Mouse (Mus musculus): ENCODE measurements around the gene Arid5b.

Gene Arid5b

DNA sequence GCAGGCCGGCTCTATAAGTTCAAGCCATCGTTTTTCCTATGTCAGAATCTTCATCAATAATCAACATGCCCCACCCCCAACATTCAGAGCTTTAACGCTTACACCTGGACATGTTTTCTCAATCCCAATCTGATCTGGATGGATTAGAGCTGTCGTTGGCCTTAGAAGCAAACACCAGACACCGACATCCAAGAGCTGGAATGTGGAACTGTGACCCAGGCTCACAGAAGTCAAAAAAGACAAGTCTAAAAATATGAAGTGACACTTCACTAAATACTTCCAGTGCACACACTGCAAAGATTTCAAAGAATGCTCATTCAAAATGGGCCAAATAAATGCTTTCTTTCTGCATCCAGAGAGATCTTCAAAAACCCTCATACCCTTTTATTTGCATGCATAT is 144.5 kb downstream of the Arid5b start:
- no peak for DNase-seq

DNA sequence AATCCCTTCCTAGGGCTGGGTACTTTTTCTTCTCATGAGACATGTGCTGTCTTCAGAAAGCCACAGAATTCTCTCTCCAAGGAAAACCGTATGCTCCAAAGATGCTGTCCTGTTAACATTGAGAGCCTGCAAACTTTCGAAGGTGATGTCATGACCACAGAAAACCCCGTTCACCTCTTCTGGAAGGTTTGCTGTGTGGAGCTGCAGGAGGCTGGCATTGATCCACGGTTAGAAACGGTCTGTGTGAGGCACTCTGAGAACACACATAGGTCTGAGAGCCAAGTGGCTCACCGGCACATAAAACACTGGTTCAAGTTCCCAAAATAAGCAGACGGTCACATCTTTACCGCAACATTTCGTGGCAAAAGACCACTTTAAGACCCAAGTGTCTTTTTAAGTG is 145.9 kb downstream of the Arid5b start:
- no peak for DNase-seq

DNA sequence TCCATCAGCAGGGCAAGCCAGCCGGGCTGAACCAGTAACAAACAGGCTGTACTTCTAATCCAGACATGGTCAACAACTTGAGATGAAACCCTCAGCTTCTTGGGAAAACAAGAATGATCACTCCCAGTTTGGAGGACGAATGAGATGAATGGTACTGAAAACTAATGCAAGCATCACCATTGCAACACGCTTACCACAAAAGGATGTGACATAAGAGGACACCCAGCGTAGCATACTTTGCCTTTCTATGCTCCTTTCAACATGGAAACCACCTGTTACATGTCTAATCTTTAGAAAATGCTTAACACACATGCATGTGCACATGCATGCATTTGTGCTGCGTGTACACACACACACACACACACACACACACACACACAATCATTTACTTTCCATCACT is 146.4 kb downstream of the Arid5b start:
- no peak for DNase-seq

DNA sequence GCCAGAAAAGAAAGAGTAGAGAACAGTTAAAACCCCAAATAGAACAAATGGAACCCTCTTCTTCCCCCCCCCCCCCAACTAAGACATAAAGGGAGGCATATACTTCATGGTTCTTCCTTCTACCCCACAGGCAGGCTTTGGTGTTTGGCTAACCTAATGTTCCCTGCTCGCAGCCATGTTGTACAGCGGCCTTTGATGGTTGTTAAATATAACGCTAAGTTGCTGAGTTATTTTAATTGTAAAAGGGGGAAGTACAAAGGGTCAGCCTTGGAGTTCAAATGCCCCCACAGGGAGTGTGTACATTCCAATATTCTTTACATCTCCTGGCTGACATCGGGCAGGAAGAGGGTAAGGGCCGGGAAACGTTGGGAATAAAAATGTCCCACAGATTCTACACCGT is 148.9 kb downstream of the Arid5b start:
- DNase-seq: no peak

DNA sequence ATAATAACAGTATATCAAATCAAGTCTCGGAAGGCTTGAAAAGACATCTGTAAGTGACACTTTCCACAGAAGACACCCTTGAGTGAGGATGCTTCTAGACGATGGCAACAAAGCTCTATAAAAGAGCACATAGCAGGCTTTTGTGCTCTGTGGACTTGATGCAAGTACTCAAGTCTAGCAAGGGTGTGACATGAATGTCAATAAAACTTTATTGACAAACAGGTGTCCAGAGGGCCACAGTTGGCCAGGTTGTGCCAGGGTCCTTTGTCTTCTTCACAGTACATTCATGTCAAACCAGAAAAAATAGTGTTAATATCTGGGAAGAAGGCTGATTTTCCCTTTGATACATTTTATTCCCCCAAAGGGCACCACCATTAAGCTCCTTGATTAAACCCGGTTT is 149.5 kb downstream of the Arid5b start:
- no peak for DNase-seq

DNA sequence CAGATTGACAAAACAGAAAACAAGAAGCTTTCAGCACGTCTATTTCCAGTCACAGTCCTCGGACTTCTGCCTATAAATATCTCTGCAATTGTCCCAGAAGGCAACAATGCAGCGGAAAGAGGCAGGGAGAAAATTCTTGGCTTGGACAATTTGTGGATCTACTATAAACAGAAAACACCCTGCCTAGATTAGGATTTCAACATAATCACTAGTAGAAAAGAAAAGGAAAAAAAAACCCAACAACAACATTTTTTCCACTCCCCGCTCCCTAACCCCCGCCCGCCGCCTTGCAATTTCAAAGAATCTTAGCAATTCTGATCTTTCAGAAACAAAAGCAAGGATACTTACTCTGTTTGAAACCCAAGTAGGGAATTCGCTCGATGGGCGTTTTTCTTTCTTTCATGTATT is 150.1 kb downstream of the Arid5b start:
- DNase-seq: no peak

DNA sequence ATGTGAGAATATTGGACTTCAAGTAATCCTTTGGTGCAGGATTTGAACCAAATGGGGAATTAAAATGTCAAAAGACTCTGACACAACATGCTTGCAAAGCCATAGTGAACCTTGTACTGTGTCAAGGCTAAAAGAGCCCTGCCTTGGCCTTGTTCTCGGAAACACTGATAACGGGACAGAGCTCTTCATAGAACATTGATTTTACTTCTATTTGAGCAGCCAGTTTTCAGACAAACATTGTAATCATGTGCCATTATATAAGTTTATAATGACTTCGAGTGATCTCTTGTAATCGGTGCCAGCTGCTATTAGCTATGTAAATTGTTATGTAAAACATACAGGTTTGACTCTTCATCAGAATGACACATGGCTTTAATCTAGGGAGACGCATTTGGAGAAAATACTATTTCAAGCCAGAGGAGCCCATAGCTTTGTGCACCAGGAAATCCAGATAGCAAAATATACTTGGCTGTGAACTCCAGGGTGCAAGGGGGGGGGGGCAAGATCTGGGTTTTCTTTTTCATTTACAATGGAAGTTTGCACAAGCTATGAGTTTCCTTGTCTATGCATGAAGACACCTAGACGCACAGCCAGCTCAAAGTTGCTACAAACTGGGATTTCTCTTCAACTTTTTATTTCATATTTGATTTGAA is 150.8 kb downstream of the Arid5b start:
- no peak for DNase-seq

DNA sequence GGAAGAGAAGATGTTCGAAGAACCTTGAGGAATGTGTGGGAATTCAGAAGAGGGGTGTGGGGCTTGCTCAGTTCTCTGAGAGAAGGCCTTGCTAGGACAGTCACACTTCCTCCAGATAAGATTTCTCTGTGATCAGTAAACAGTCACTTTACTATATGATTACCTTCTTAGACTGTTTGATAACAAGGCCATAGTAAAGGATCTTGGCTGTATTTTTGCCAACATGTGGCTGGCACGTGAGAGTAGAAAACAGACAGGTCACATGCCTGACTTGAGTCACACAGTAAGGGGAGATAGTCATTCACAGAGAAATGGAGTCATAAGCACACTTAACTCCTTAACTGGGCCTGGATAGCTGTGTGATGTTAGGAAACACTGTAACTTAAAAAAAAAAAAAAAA is 151.4 kb downstream of the Arid5b start:
- no peak for DNase-seq

DNA sequence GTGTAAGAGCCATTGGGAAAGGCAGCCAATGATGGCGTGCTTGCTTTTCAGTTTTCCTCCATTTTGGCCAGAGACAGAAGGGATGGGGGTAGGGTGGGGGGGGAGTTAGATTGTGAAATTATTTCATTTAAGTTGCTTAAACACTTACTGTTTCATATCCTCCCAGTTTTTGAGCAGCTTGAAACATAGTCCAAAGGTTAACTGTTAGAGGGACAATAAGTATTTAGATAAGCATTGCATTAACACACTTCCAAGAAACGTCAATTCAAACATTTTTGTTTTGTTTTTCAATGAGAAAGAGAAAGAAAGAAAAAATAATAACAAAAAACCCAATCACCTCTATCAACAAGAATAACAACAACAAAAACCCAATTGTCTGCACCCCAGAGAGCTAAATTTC is 152.0 kb downstream of the Arid5b start:
- DNase-seq: no peak

DNA sequence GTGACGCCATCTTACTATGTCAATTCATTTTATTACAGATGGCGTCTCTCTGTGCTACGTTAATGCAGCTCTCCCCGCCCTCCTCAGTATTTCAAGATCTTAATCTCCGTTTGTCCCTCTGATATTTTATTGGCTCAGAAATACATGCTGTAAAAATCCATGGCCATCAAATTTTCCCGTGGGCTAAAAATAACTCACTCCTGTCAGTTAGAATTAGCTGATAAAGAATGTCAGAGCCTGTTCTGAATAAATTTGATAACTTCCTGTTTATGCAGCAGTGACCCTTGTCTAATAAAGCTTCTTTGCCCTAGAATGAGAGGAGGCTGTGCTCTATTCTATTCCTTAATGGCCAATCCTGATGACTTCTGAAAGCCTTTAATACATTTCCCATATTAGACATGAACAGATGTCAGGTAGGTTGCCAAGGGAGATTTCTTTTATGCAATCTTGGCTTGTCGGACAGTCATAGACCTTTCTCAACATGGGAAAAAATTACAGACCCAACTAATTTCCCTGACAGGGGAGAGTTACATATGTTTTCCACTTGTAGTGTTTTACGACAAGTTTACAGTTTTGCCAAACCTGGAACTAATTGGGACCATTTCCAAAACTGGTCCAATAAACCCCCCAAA is 152.5 kb downstream of the Arid5b start:
- DNase-seq: no peak

DNA sequence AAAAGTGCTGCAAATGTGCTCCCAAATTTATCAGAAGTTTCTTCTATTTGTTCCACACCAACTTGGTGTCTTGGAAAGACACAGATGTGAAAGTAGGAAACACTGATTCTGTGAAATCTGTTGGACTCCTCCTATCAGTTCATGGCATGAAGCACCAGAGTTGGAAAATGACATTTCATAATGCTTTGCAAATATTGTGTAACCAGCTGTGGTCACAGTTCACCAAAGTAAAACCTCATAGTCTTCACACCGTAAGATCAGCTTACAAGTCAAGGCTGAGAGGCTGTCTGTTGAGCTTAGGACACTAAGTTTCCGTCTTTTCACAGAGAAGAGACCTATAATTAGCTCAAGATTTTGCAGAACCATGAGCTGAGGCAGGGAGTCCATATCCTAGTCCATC is 153.6 kb downstream of the Arid5b start:
- DNase-seq: no peak

DNA sequence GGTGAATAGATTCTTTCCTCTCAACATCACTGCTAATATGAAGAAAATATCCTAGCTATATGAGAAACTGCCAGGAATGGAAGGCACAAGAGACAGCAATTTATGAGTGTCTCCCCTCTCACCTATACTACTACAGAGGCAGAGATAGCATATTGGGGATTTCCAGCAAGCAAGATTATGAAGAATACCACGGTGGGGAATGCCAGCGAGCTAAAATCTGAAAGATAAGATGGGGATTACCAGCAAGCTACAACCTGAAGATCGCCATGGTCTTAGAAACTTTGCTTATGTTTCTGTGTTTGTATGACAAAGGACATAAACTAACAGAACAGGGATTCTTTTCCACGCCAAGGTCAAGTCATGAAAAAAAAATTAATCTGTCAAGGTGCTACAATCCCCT is 155.1 kb downstream of the Arid5b start:
- DNase-seq: no peak

DNA sequence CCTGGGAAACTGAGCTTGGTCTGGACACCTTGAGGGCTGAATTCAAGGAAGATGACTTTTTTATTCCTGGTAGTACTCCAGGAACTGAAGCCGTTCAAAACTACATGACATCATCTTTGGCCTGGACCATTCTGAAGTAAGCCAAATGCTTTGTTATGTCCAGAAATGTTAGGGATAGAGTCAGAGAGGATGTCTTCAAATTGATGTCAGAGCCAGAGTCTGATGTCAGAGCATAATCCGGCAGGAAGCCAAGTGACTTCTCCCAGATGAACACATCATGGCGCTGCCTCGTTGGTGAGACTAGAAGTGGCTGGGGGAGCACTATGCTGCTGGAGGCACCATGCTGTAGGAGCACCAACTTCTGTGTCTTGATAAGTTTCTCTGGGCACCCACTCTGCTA is 156.6 kb downstream of the Arid5b start:
- no peak for DNase-seq

DNA sequence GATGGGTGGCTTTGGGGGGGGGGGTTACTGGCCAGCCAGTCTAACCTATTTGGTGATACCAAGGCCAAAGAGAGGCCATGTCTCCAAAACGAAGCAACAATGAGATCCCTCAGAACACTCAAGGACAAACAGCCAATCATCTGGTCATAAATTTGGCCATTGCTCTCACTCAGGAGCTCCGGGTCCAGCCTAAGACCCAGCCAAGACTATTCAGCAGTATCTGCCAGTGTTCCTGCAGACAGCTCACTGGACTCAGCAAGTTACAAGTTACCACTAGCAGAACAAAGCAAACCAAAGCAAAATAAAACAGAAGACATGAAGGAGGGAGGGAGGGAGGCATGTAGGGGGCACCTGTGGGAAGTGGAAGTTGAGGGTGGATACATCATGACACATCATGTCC is 157.3 kb downstream of the Arid5b start:
- DNase-seq: no peak

DNA sequence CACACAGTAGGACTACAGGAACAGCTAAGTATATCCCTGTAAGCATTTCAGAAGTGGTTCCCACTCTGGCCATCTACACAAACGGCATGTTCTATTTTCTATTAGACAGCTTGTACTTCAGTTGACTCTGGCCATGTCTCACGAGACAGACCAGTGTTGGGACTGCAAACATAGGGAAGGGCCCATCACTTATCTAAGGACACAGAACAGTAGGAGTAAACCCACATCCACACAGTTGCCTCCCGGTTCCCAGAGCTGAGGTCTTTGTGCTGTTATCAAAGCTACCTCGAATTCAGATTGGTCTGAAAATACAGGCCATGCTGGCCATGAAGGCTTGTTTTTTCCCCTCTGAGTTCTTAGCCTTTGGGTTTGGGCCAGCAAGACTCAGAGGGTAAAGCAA is 158.5 kb downstream of the Arid5b start:
- DNase-seq: no peak

DNA sequence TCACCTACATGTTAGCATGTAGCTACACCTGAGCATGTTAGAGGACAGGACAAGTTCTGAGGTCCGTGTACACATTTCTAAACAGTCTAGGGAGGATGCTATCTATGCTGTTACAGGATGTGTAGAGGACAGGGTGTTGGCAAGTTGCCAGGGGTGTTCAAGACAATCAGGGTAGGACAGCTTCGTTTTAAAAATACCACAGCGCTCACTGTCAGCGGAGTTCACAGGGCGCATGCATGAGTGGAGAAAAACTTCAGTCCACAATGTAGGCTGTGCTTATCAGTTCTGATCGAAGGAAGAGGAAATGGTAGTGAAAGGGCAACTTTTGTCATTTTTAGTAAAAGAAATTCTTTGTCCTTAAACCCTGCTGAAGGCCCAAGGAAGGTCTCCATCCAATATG is 159.3 kb downstream of the Arid5b start:
- DNase-seq: peak in 1 of 2 experiments; percentile 30

DNA sequence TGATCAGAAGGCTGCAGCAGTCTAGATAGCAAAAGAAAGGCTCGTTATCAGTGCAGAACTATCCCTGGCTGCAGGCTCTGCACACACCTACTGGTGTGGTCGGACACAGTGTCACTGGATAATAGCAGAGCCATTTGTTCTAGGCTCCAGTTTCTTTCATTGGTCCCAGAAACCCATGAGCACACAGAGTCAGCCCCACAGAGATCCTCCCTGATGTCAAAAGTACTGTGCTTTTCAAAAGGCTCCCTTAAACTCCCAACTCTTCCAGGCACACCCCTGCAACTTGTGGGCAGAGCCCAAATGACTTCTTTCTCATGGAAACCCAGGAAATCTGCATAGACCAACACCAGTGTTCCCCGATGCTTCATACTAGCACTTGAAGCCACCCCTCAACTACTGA is 163.6 kb downstream of the Arid5b start:
- DNase-seq: no peak

DNA sequence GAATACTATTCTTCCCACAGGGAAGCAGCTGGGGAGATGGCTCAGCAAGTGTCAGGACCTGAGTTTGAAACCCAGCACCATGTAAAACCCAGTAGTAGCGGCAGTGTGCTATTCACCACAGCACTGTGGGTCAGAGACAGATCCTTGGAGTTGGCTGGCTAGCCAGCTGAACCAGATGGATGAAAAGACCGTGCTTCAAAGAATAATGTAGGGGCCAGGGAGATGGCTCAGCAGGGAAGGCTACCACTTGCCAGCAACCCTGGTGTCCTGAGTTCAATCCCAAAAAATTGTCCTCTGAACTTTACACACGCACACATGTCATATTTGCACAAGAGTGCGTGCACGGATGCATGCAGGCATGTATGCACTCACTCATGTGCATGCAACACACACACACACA is 164.9 kb downstream of the Arid5b start:
- no peak for DNase-seq

DNA sequence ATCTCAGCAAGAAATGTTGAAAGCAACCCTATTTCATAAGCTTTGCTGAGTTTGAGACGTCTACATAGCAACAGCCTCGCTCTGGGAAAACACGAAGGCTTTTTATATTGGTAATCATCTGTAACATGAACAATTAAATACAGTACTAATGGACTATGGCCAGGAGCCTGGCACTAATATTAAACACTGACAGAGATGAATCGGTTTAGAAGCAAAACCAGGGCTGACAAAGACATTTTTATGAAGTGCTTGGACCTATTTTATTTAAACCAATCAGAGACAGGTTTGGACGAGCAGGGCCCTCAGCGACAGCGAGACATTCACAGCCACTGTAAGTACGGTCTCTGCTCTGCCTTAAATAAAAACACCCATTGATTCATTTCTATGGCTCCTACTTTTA is 165.6 kb downstream of the Arid5b start:
- no peak for DNase-seq

DNA sequence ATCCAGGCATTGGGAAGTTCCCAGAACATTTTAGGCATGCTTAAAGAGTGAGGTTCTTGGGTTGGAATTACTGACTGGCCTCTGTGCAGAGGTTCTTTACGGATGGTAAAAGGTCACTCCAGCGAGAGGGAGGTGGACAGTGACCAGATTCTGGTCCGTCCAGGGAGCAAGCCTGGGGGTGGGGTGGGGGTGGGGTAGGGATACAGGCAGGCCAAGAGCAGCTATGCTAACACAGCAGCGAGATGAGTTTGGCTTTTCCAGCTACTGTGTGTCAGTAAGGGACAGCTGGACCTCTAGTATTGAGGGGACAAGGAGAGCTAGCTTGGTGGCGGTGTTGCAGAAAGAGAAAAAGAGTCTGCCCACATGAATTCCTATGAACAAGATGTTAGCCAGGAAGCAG is 167.9 kb downstream of the Arid5b start:
- no peak for DNase-seq

DNA sequence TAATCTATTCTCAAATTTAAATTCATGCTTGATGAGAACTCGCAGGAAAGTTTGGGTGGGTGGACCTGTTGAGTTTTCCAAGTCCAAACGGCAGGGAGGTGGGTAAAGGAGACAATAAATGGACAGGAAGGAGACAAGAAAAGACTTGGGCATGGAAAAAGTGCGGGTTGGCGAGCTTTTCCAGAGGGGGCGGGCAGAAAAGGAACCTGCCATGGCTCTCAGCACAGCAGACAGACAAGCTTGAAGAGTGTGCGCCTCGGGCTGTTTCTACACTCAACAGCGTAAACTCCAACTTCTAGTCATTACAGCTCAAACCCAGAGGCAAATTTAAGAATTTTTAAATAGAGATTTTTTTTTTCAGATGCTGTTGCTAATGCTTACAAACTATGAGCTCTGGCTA is 168.4 kb downstream of the Arid5b start:
- DNase-seq: no peak

DNA sequence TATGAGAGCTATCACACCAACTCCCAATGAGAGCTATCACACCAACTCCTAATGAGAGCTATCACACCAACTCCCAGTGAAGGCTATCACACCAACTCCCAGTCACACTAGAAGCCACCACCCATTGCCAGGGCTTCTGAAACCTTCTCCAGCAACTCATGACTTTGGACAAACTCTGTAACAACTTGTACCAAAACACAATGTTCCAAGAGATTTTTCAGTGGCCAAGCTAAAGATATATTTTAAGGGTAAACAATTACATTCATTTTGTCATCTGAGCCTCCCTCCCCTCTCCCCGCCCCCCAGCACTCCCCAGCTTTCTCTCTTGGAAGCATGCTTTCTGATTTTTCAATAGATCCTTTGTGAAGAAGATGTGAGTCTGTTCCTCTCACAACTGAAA is 168.9 kb downstream of the Arid5b start:
- DNase-seq: no peak

DNA sequence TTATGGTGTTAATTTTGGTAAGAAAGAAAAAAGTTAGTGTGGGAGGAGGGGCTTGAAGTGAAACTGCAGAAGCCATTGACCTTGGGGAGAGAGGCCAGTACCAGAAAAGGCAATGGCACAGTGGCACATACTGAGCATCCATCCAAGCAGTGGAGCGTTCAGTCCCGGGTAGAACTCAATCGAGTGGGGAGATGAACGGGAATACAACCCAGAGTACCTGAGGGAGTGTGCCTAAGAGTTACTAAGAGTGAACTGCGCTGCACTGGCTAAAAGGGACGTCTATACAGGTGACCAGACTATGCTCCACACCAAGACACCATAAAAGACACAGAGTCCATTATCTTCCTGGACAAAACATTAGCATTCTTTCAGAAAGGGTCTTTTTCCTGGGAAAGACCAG is 170.8 kb downstream of the Arid5b start:
- DNase-seq: no peak

DNA sequence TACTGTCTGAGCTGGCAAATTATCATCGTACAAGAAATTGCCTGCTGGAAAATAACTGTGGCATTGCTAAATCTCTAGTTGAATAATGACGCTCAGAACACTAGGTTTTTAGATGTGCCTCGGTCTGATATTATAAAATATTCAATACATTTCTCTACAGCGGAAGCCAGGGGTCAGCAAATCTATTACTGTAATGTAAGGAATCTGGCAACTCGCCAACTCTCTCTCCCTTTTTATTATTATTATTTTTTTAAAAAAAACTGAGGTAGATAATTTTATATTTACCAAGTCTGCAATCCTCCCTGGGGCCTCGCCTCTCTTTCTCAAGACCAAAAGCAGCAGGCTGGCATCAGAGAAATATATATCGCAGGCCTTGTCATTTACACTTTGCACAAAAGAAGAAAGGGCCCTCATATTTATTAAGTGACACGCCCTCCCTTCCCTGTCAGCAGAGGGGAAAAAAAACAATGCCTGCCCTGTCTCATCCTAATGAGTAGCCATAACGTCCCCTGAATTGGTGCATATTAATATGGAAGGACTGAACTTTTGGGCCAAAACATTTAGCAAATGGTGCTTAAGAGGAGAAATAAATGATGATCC is 172.1 kb downstream of the Arid5b start:
- DNase-seq: no peak
